21 mouse cellular contexts compared by ENCODE assay signal in the genomic region with DNA sequence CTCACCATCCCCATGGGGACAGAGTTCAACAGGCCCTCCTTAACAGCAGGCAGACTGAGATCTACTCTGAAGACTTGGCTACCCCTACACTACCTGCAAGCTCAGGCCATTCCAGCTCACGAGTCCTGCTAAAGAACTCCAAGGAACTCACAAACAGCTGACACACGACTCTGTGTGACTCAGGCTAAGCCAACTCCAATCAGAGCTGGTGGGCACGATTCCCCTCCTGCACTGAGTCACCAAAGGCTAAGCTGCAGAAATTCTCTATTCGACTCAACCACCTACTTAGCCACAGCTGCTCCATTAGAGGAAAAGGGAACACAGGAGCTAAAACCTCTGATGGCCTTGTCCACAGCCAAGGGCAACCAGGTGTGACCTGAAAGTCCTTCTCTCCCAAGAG. TPM values are rescaled to one million over a fixed set of nuclear protein-coding genes. Genes with fewer than 3 reads are reported as not detected.
A peak's percentile ranks its signal among the peaks of the same experiment; 100 is the strongest.
DNase-seq lines count a peak whose midpoint lies in the region; ATAC-seq and TF ChIP-seq lines count a peak whose summit lies in the region.
"Had no signal": no experiment of that assay in that cellular context is flagged by ENCODE, and none has a peak within 500 bp of the region (broad histone marks: within the 10 kb centered on the region; RNA-seq: fewer than 3 reads in every experiment).

No protein-coding gene starts in this region.

- DNase-seq in forebrain, embryonic 11.5 days (ENCODE audit: low spot score): no peak
- peak; percentile 46 to 54 for DNase-seq in left cerebral cortex, adult 18-20 months (ENCODE audit: low spot score in 2 of 2)
- DNase-seq in left cerebral cortex, adult 9 months (ENCODE audit: low spot score in 2 of 2): no peak
- no peak for DNase-seq in Patski (ENCODE audit: low read depth, low spot score)
- DNase-seq in midbrain, postnatal 0 days (ENCODE audit: low spot score): no peak
- DNase-seq in lung, postnatal 4 days: no peak
- DNase-seq: adrenal gland, adult 8-10 months; cerebellum, adult 8-10 months; gastrocnemius, postnatal 36 days; heart, postnatal 4 days; kidney, adult 18-20 months; kidney, postnatal 14 days; liver, embryonic 13.5 days; thymus, adult 18-20 months had no signal

- POLR2A ChIA-PET in Patski (lab: Charles Lee): interaction anchor here (0.6 kb wide), 1 partner anchor 18 kb away, joined by 3 read pairs; no protein-coding TSS in a partner anchor

- CTCF ChIA-PET in Patski (lab: Charles Lee): interaction anchor here (1.6 to 3.2 kb wide), 3 partner anchors 9 to 18 kb away, joined by 3 to 13 read pairs (median 12); no protein-coding TSS in a partner anchor

- no peak for TF ChIP-seq CTCF in Patski (IDR thresholded peaks at IDR 0.05)
- no peak for TF ChIP-seq CTCF in midbrain, postnatal 0 days (IDR thresholded peaks at IDR 0.05)

- peaks cover 32% of the 10 kb centered on the region for H3K27me3 ChIP-seq in forebrain, embryonic 13.5 days
- peaks cover 32% of the 10 kb centered on the region for H3K27me3 ChIP-seq in forebrain, embryonic 11.5 days (ENCODE audit: control insufficient read depth, insufficient read depth, low read length)
- H3K27me3 ChIP-seq in Patski: peaks cover 5% of the 10 kb centered on the region
- no peaks in the 10 kb centered on the region for H3K27me3 ChIP-seq in midbrain, postnatal 0 days (ENCODE audit: insufficient read depth, low read length)

- 74% methylated on average over 4 of the region's 4 CpGs for WGBS in forebrain, embryonic 13.5 days
- WGBS in forebrain, embryonic 11.5 days: 76% methylated on average over 4 of the region's 4 CpGs
- WGBS in midbrain, postnatal 0 days: 77% methylated on average over 4 of the region's 4 CpGs

- peak overlapping the region; percentile 93 for H3K4me2 ChIP-seq in forebrain, embryonic 13.5 days
- no peak overlapping the region for H3K4me2 ChIP-seq in forebrain, embryonic 11.5 days (ENCODE audit: low read depth, low read length, severe bottlenecking)
- peak overlapping the region; percentile 67 for H3K4me2 ChIP-seq in midbrain, postnatal 0 days (ENCODE audit: low read depth, low read length, poor library complexity, severe bottlenecking)
- H3K4me2 ChIP-seq: liver, embryonic 13.5 days had no signal

- H3K4me3 ChIP-seq in forebrain, embryonic 13.5 days: no peak overlapping the region
- H3K4me3 ChIP-seq in forebrain, embryonic 11.5 days (ENCODE audit: low read depth, low read length): no peak overlapping the region
- peak overlapping the region; percentile 70; the same call in 1 of the 2 replicates for H3K4me3 ChIP-seq in midbrain, postnatal 0 days (ENCODE audit: low read depth, low read length)
- H3K4me3 ChIP-seq: liver, embryonic 13.5 days; megakaryocyte, embryonic 14.5 days had no signal

- no peak overlapping the region for H3K9ac ChIP-seq in forebrain, embryonic 13.5 days
- H3K9ac ChIP-seq in forebrain, embryonic 11.5 days (ENCODE audit: low read length): no peak overlapping the region
- H3K9ac ChIP-seq in midbrain, postnatal 0 days (replicated peaks; ENCODE audit: low read length, poor library complexity, severe bottlenecking): no peak overlapping the region
- H3K9ac ChIP-seq: heart, embryonic 12.5 days; liver, embryonic 13.5 days had no signal

- H3K9me3 ChIP-seq in forebrain, embryonic 13.5 days (replicated peaks): no peaks in the 10 kb centered on the region
- H3K9me3 ChIP-seq in forebrain, embryonic 11.5 days (ENCODE audit: control insufficient read depth, low read length): no peaks in the 10 kb centered on the region
- no peaks in the 10 kb centered on the region for H3K9me3 ChIP-seq in midbrain, postnatal 0 days (ENCODE audit: low read length)
- H3K9me3 ChIP-seq: heart, embryonic 12.5 days; limb, embryonic 10.5 days; liver, embryonic 13.5 days; megakaryocyte, embryonic 14.5 days had no signal

- in situ Hi-C loops in Patski (cut with MboI; ENCODE audit: low pct_unique_long_range_greater_than_20kb): no loop called here

- no peak for ATAC-seq in forebrain, embryonic 13.5 days
- ATAC-seq in forebrain, embryonic 11.5 days (replicated peaks; ENCODE audit: low FRiP score): no peak
- peak; percentile 47 for ATAC-seq in Patski
- ATAC-seq in midbrain, postnatal 0 days (ENCODE audit: low FRiP score): no peak
- no peak for ATAC-seq in granulocyte monocyte progenitor cell, adult 5-6 weeks (replicated peaks; ENCODE audit: poor library complexity, severe bottlenecking)
- ATAC-seq: lung, postnatal 0 days had no signal

- no peak overlapping the region for H3K27ac ChIP-seq in forebrain, embryonic 13.5 days
- H3K27ac ChIP-seq in forebrain, embryonic 11.5 days (ENCODE audit: low read depth, low read length): no peak overlapping the region
- no peak overlapping the region for H3K27ac ChIP-seq in midbrain, postnatal 0 days (ENCODE audit: low read depth, low read length)
- H3K27ac ChIP-seq: limb, embryonic 10.5 days; liver, embryonic 13.5 days had no signal

- H3K4me1 ChIP-seq in forebrain, embryonic 13.5 days: peaks cover 22% of the 10 kb centered on the region
- peaks cover 5% of the 10 kb centered on the region; the same call in 1 of the 2 replicates for H3K4me1 ChIP-seq in forebrain, embryonic 11.5 days (replicated peaks; ENCODE audit: control insufficient read depth, insufficient read depth, low read length)
- H3K4me1 ChIP-seq in midbrain, postnatal 0 days (ENCODE audit: insufficient read depth, low read length): peaks cover 12% of the 10 kb centered on the region; the same call in 1 of the 2 replicates
- H3K4me1 ChIP-seq: liver, embryonic 13.5 days had no signal

- H3K36me3 ChIP-seq in forebrain, embryonic 13.5 days (ENCODE audit: poor library complexity, severe bottlenecking): no peaks in the 10 kb centered on the region
- H3K36me3 ChIP-seq in forebrain, embryonic 11.5 days (ENCODE audit: control insufficient read depth, insufficient read depth, low read length): no peaks in the 10 kb centered on the region
- H3K36me3 ChIP-seq in midbrain, postnatal 0 days (ENCODE audit: insufficient read depth, low read length): 0 out of 2 replicates have a peak, but pooled peaks cover 3% of the 10 kb centered on the region
- H3K36me3 ChIP-seq: heart, embryonic 12.5 days; limb, embryonic 10.5 days; liver, embryonic 13.5 days had no signal

RNA-seq across cellular contexts. Expression of a gene that starts 1.8 kb away (rescaled TPM):
- 9.6 and 11.2 TPM in 2 replicates for polyA plus RNA-seq in forebrain, embryonic 13.5 days (2015; fragmentation: Nextera tagmentation; extraction: Ambion mirVana)
- 3.0 and 3.6 TPM in 2 replicates for polyA plus RNA-seq in forebrain, embryonic 11.5 days (2014; fragmentation: Nextera tagmentation; extraction: Ambion mirVana)
- 100 to 1,000 TPM; 388 to 416 TPM for total RNA-seq in left cerebral cortex, adult 18-20 months (2021)
- 25.5 TPM for polyA plus RNA-seq in Patski (2021)
- 52.0 and 60.0 TPM in 2 replicates for total RNA-seq in midbrain, postnatal 0 days (2014; rRNA removed)
- polyA plus RNA-seq in midbrain, postnatal 0 days (2015; fragmentation: Nextera tagmentation; extraction: Ambion mirVana): 17.5 and 22.2 TPM in 2 replicates
- not detected in 2 replicates for total RNA-seq in granulocyte monocyte progenitor cell, adult 5-6 weeks (2014; fragmentation: Nextera tagmentation)
- total RNA-seq in granulocyte monocyte progenitor cell, adult 5-6 weeks (2017): not detected in 2 replicates

RNA-seq across cellular contexts. Expression of a gene that starts 38.9 kb away (rescaled TPM):
- polyA plus RNA-seq in forebrain, embryonic 13.5 days (2015; fragmentation: Nextera tagmentation; extraction: Ambion mirVana): not detected in 2 replicates
- polyA plus RNA-seq in forebrain, embryonic 11.5 days (2014; fragmentation: Nextera tagmentation; extraction: Ambion mirVana): not detected in 2 replicates
- not detected for total RNA-seq in left cerebral cortex, adult 18-20 months (2021)
- polyA plus RNA-seq in Patski (2021): not detected
- not detected in 2 replicates for total RNA-seq in midbrain, postnatal 0 days (2014; rRNA removed)
- polyA plus RNA-seq in midbrain, postnatal 0 days (2015; fragmentation: Nextera tagmentation; extraction: Ambion mirVana): not detected in 2 replicates
- total RNA-seq in granulocyte monocyte progenitor cell, adult 5-6 weeks (2014; fragmentation: Nextera tagmentation): not detected in 2 replicates
- total RNA-seq in granulocyte monocyte progenitor cell, adult 5-6 weeks (2017): not detected in 2 replicates
- total RNA-seq: adrenal gland, adult 8-10 months; gastrocnemius, postnatal 36 days; heart, postnatal 4 days; layer of hippocampus, postnatal 14 days had no signal
- polyA plus RNA-seq: heart, embryonic 12.5 days; liver, embryonic 13.5 days; lung, postnatal 0 days had no signal

RNA-seq across cellular contexts. Expression of a gene that starts 56.6 kb away (rescaled TPM):
- 0.25 and 0.38 TPM in 2 replicates for polyA plus RNA-seq in forebrain, embryonic 13.5 days (2015; fragmentation: Nextera tagmentation; extraction: Ambion mirVana)
- 0.28 and 0.39 TPM in 2 replicates for polyA plus RNA-seq in forebrain, embryonic 11.5 days (2014; fragmentation: Nextera tagmentation; extraction: Ambion mirVana)
- total RNA-seq in left cerebral cortex, adult 18-20 months (2021): 10 to 100 TPM; 70.5 to 75.2 TPM
- not detected for polyA plus RNA-seq in Patski (2021)
- total RNA-seq in midbrain, postnatal 0 days (2014; rRNA removed): 41.3 and 46.8 TPM in 2 replicates
- polyA plus RNA-seq in midbrain, postnatal 0 days (2015; fragmentation: Nextera tagmentation; extraction: Ambion mirVana): 16.0 and 17.2 TPM in 2 replicates
- not detected in 2 replicates for total RNA-seq in granulocyte monocyte progenitor cell, adult 5-6 weeks (2014; fragmentation: Nextera tagmentation)
- total RNA-seq in granulocyte monocyte progenitor cell, adult 5-6 weeks (2017): not detected in 2 replicates
- polyA plus RNA-seq: limb, embryonic 10.5 days; liver, embryonic 13.5 days had no signal

Comparison
In these comparisons a context has a peak if more than half of its experiments do, and no peak if none do; other contexts are left out.
1. DNase-seq: peak in left cerebral cortex, adult 18-20 months (2 of 2); none in forebrain, embryonic 11.5 days (single experiment), left cerebral cortex, adult 9 months (0 of 2), Patski (single experiment), midbrain, postnatal 0 days (single experiment) and lung, postnatal 4 days (0 of 2).
2. RNA of a gene that starts 56.6 kb away (polyA plus RNA-seq): 16.0 to 17.2 TPM in midbrain, postnatal 0 days; 0.28 to 0.39 TPM in forebrain, embryonic 11.5 days, 0.25 to 0.38 TPM in forebrain, embryonic 13.5 days and not detected in Patski (single experiment); every median in the first group is over 10 times any median in the second.